Mouse (Mus musculus): ENCODE results near the gene Pygo1.
A peak's percentile ranks its signal among the peaks of the same experiment; 100 is the strongest.

The Pygo1 gene

GRCm38 (mm10) chr9:72996167-72996566 is 70.7 kb downstream of the Pygo1 start:
- DNase-seq, result no peak

DNA sequence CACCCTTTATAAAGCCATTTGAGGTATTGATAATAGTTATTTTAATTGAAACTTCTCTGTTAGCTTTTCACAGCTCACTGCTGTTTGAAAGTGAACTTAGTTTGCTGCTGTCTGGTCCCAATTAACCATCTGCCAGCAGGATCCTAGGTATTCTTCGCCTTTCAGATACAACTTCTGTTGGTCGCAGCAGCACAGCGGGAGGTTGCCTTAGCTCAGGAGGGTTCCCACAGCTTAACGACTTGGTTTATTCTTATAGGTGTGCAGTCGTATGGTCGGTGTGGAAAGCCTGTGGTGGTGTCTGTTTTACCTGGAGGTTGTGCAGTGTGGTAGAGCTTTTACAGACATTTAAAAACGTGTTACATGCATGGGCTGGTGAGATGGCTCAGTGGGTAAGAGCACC is 71.4 kb downstream of the Pygo1 start:
- no peak for DNase-seq

GRCm38 (mm10) chr9:73000487-73000886 is 75.0 kb downstream of the Pygo1 start:
- DNase-seq, result peak in 1 of 2 experiments; percentile 18

GRCm38 (mm10) chr9:73001314-73002011 is 76.0 kb downstream of the Pygo1 start:
- no peak for DNase-seq

All from kidney, postnatal 36 days (tissue).